Mouse (Mus musculus): ENCODE measurements around the gene Usp6nl.

DNA sequence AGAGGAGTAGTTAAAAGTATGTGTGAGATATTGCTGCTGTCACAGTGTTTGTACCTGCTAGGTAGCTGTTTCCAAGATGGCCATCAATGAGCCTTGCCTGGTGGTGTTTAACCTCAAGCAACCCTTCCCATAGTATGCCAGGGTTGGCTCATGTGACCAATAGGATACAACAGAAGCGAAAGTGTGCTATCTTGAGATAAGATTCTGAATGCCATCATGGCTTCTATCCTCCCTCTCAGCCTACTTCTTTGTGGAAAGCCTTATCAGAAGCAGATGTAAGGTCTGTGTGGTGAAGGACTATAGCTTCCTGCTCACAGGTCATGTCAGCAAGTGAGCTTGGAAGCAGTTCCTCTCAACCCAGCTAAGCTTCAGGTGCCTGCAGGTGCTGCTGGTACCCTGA is 36.7 kb upstream of the Usp6nl start:
- TF ChIP-seq GATA1 (IDR thresholded peaks at IDR 0.05; ENCODE audit: borderline replicate concordance, low read length): no peak
- no peak for TF ChIP-seq FLI1 (IDR thresholded peaks at IDR 0.05; ENCODE audit: low read length)
